Mouse (Mus musculus) mouse trophoblast stem cell (cell line): ENCODE measurements at regions not wholly inside any gene's neighbourhood (a gene's known extent, or its start where the extent isn't known, plus 50 kb on each side); places are given as distances from the start of the nearest gene placed in this dataset.

Experiments used
- in situ Hi-C, 2 experiments: fragments of 300-500 bp; cut with MseI, MboI; formaldehyde crosslinking; loops; 2 replicates in 1 of 2; 3 replicates in 1 of 2; pipeline ENCODE4 v1.15.1; 2025

- in situ Hi-C loops = no loop called here
Observed at GRCm38 (mm10) chr6:103312149-103312548, 198.2 kb upstream of the Chl1 start.

- in situ Hi-C loops = no loop called here
Observed at GRCm38 (mm10) chr6:103312935-103313334, 197.5 kb upstream of the Chl1 start.

GRCm38 (mm10) chr6:103318081-103318480 is 192.3 kb upstream of the Chl1 start:
- in situ Hi-C loops = no loop called here

- in situ Hi-C loops = no loop called here
Observed at GRCm38 (mm10) chr6:103318677-103319359, 191.6 kb upstream of the Chl1 start.

DNA sequence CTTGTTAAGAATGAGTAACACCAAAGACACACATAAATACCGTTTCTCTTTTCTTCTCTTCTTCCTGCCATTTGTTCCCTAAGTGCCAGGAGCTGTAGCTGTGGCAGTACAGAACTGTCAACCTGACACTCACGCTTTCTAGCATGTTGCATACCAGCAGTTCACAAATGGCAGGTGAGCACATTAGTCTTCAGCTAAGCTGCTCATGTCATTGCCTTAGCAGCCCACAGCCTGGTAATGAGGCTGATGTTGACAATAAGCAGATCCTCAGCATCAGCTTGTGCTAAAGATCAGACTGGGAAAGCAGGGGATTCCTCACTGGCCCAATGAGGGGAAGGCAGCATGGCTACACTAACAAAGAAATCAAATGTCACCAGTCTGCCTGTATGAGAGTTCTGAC is 190.4 kb upstream of the Chl1 start:
- in situ Hi-C loops = no loop called here

GRCm38 (mm10) chr6:103320550-103320949 is 189.8 kb upstream of the Chl1 start:
- in situ Hi-C loops = no loop called here

GRCm38 (mm10) chr6:103321058-103321457 is 189.3 kb upstream of the Chl1 start:
- in situ Hi-C loops = no loop called here

DNA sequence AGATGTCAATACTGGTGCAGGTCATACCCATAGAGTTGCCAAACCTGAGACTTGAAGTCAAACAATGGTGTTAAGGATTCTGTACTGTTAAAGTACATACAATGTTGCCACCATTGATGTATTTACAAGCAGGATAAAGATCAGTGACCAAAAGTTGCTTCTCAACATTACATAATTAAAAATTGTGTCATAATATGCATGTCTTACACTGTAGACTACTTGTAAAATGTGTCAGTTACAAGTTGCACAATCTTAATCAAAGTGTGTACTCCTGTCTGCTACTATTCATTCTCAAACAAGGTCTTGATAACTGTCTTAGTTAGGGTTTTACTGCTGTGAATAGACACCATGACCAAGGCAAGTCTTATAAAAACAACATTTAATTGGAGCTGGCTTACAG is 187.9 kb upstream of the Chl1 start:
- in situ Hi-C loops = no loop called here

DNA sequence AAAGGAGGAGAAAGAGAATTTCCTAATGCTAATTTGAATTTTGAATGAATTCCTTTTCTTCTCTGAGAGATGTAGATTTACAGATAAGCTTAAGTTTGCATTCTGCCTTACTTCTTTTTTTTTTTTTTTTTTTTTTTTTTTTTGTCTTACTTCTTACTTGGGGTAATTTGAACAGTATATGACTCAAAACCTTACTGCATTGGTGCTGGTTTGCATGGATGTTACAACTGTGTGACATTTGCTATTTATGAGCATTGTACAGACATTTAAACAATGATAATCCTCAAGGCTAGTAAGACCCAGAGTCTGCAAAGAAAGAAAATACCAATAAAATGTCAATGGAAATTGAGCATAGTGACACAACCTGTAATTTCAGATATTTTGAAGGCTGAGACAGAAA is 174.7 kb upstream of the Chl1 start:
- in situ Hi-C loops = no loop called here

DNA sequence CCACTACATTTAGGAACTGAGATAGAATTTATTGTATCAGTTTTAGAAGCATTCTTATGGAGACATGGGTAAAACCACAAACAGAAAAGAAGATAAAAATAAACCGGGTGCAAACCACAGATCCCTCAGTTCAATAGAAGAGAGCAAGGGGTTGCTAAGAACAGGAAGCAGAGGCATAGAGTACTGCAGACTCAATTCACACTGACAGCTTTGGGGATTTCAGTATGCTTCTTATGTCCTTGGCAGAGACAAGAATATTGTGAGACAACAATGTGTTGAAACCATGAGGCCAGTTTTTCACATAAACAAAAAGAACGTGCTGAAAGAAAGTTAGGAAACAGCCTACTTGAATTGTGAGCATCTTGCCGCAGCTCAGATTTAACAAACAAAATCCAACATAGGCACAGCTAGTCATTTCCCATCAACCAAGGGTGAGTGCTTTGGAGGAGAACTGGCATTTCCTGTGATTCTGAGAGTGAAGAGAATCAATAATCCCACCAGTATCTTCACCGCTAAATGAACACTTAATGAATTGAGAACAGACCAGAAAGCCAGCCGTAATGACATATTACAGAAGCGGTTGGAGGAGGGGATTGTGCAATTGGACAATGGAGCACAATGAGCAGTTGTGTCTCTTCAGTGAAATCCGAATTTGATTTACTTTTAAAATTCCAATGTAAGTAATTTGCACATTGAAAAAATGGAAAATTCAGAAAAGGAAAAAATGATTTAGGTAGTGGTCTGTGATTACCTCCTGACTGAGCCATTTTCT is 170.2 kb upstream of the Chl1 start:
- in situ Hi-C loops = no loop called here

DNA sequence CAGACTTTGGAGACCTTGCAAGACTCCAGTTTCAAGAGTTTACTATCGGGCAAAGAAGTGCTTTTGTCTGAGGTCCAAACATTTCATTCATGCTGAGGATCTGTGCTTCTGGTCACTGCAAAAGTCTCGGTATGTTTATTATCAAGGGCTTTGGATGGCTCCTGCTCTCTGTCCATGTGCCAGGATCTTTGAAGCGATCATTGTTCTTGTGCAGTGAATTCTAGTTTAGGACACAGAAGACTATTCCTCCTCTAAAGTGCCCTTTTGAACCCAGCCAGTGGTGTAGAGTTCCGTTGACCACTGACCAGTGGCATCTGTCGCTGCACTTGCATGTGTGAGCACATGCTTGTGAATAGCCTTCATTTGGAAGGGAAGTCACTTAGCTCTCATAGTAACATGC is 166.9 kb upstream of the Chl1 start:
- in situ Hi-C loops = no loop called here

DNA sequence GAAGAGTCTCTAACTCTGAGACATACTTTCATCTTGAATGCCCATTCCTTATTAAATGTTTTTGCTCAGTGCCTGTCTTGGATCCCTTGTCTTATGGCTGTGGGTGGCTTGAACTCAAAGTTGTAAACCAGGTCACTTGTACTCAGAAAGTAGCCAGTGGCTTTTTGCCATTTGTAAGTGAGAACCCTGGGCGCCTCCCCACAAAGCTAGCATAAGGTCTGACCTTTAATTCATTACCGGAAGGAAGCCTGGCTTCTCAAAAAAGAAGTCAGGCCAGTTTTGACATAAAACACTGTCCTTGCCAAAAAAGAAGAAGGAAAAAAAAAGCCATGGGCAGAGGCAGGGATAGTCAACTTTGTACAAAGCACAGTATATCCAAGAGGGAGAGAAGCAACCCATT is 166.0 kb upstream of the Chl1 start:
- in situ Hi-C loops = no loop called here

DNA sequence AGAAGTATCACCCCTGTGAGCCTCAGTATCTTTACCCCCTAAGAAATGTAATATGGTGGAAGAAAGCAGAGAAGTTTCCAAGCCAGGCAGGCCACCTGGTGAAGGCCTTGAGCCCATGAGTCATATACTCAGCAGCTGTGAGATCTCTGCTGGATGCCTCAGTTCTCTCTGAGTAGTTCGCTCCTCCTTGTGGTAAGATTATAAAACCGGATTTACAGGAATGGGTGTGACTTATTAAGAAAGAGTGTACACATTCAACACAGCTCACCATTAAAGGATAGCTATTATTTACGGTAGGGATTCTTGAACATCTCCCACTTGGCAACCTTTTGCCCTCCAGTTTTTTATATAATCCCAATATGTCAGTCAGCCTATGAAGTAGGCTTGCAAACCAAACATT is 165.2 kb upstream of the Chl1 start:
- in situ Hi-C loops = no loop called here

DNA sequence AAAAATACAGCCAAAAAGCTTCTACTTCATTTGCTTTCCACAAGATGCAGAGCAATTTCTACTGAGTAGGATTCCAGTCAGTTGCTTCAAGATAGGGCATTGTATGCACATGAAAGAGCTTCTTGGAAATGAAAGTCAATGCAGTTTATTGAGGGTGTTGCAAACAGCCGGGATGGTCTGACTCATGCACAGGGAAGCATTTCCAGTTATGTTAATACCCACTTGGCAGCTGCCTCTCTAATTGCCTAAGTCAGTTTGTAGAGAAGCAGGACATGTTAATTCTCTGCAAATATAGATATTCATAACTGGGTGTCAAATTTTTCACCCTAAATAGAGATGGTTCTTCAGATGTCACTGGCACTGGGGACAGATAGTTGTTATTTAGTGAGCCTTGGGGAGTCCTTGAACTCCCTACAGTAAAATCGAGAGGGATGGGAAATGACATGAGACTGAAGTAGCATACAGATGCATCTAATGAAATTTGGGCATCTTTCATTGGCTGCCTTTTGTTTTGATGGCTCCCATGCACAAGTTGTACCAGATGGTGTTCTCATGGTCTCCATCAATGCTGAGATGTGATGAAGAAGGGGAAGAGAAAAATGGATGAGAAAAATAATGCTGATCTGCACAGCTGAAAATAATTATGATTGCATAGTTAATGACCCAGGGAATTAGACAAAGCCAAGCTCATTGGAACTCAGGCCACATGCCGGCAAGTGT is 157.8 kb upstream of the Chl1 start:
- in situ Hi-C loops = no loop called here

- in situ Hi-C loops = no loop called here
Observed at GRCm38 (mm10) chr6:103353346-103353745, 157.0 kb upstream of the Chl1 start.

GRCm38 (mm10) chr6:103366782-103367491 is 143.4 kb upstream of the Chl1 start:
- in situ Hi-C loops = no loop called here

DNA sequence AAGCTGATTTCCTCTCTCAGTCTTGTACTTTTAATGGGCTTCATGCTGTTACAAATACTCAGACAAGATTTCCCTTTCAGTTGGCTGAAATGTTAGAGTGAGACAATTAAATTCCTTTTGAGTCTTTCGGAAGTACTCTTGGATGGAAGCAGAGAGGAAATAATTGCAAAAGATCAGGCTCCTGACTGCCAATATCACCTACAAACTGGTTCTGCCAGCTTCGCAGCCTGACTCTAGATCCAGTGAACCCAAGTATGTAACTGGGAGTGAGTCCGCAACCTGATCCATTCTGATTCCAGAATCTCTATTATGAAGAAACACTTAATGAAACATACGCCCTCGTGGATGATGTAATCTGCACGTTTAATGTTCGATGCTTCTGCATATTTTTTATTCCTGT is 135.4 kb upstream of the Chl1 start:
- in situ Hi-C loops = no loop called here

DNA sequence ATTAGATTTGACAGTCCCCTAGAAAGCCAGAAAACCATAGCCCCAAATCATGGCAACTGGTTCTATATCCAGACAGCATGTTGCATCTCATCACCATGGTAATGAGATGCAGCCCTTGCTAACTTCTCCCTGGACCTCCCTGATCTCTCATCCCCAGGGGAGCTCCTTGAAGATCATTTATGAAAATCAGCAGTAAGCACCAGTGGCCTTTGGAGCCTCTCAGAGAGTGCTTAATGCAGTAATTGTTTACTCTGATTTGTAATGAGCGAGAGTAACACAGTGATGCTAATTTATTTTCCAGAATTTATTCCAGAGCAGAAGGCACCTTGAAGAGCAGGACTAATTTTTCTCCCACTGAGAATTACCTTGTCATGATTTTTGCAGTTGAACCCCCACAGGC is 133.1 kb upstream of the Chl1 start:
- in situ Hi-C loops = no loop called here

DNA sequence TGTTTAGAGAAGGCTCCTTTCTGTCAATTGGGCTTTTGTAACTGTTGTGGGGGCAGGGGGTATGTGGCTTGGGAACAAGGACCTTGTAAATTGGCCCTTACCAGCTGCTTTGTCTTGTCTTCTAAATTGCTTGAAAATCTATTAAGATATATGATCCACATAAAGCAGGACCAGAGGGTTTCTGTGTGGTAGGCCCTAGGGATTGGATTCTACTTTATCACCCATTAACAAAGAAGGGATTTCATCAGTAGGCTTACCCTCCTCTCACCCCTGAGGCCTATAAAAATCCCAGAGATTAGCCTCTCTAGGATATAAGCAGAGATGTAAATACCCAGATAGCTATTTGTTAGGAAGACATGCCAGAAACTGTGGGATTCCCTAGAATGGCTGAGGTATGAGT is 132.3 kb upstream of the Chl1 start:
- in situ Hi-C loops = no loop called here

DNA sequence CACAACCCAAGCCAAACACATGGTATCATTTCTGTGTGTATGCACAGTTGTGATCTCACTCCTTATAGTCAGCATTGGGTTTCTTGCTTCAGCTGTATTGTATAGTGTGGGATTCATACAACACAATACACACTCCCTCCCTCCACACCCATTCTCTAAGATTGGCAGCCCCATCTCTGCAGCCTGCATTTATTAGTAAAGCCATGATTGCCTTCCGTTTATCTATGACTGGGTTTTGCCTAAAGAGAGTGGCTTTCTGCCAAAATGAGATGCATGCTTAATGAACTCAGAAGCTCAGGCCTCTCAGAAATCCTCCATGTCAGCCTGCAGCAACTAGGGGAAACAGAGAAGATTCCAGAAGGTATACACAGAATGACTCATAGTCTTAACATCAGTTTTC is 129.4 kb upstream of the Chl1 start:
- in situ Hi-C loops = no loop called here

GRCm38 (mm10) chr6:103381930-103382329 is 128.5 kb upstream of the Chl1 start:
- in situ Hi-C loops = no loop called here

- in situ Hi-C loops = no loop called here
Observed at GRCm38 (mm10) chr6:103386591-103386990, 123.8 kb upstream of the Chl1 start.
